Mouse (Mus musculus): ENCODE data around the gene Tmem200b.

Gene Tmem200b

GRCm38 (mm10) chr4:131921461-131922346 is at the start of gene Tmem200b:
Gene Tmem200b (plus strand): TSS chr4:131921771.
- DNase-seq (ENCODE audit: low read depth, low spot score) = no peak

- DNase-seq (ENCODE audit: low read depth, low spot score) = no peak
These were observed 48.8 kb upstream of the Tmem200b start for GRCm38 (mm10) chr4:131872672-131873292.

- DNase-seq (ENCODE audit: low read depth, low spot score) = peak; percentile 89
These were observed 48.0 kb upstream of the Tmem200b start, which contains the start of gene Srsf4 for GRCm38 (mm10) chr4:131873293-131874168. Gene Srsf4 (plus strand): TSS chr4:131873617.

GRCm38 (mm10) chr4:131874169-131874536 is 47.4 kb upstream of the Tmem200b start:
- DNase-seq (ENCODE audit: low read depth, low spot score) = no peak

GRCm38 (mm10) chr4:131874567-131874966 is 47.0 kb upstream of the Tmem200b start:
- DNase-seq (ENCODE audit: low read depth, low spot score) = no peak

- no peak for DNase-seq (ENCODE audit: low read depth, low spot score)
These were observed 46.3 kb upstream of the Tmem200b start for GRCm38 (mm10) chr4:131875242-131875641.

- no peak for DNase-seq (ENCODE audit: low read depth, low spot score)
These were observed 44.7 kb upstream of the Tmem200b start for GRCm38 (mm10) chr4:131876836-131877235.

GRCm38 (mm10) chr4:131879692-131880091 is 41.9 kb upstream of the Tmem200b start:
- DNase-seq (ENCODE audit: low read depth, low spot score) = no peak

GRCm38 (mm10) chr4:131881306-131881705 is 40.3 kb upstream of the Tmem200b start:
- no peak for DNase-seq (ENCODE audit: low read depth, low spot score)

- DNase-seq (ENCODE audit: low read depth, low spot score) = no peak
These were observed 38.0 kb upstream of the Tmem200b start for GRCm38 (mm10) chr4:131883571-131883970.

- no peak for DNase-seq (ENCODE audit: low read depth, low spot score)
These were observed 36.2 kb upstream of the Tmem200b start for GRCm38 (mm10) chr4:131885376-131885775.

GRCm38 (mm10) chr4:131888564-131888963 is 33.0 kb upstream of the Tmem200b start:
- DNase-seq (ENCODE audit: low read depth, low spot score) = no peak

- DNase-seq (ENCODE audit: low read depth, low spot score) = no peak
These were observed 30.9 kb upstream of the Tmem200b start for GRCm38 (mm10) chr4:131890692-131891091.

GRCm38 (mm10) chr4:131897109-131897508 is 24.5 kb upstream of the Tmem200b start:
- no peak for DNase-seq (ENCODE audit: low read depth, low spot score)

GRCm38 (mm10) chr4:131897787-131898186 is 23.8 kb upstream of the Tmem200b start:
- no peak for DNase-seq (ENCODE audit: low read depth, low spot score)

GRCm38 (mm10) chr4:131898503-131899179 is 22.9 kb upstream of the Tmem200b start:
- DNase-seq (ENCODE audit: low read depth, low spot score) = no peak

- no peak for DNase-seq (ENCODE audit: low read depth, low spot score)
These were observed 22.4 kb upstream of the Tmem200b start for GRCm38 (mm10) chr4:131899180-131899554.

GRCm38 (mm10) chr4:131901090-131901489 is 20.5 kb upstream of the Tmem200b start:
- DNase-seq (ENCODE audit: low read depth, low spot score) = no peak

GRCm38 (mm10) chr4:131904478-131904877 is 17.1 kb upstream of the Tmem200b start:
- DNase-seq (ENCODE audit: low read depth, low spot score) = no peak

GRCm38 (mm10) chr4:131906423-131906822 is 15.1 kb upstream of the Tmem200b start:
- no peak for DNase-seq (ENCODE audit: low read depth, low spot score)

- DNase-seq (ENCODE audit: low read depth, low spot score) = no peak
These were observed 13.7 kb upstream of the Tmem200b start for GRCm38 (mm10) chr4:131907912-131908311.
